Mouse (Mus musculus) R1 (cell line): ENCODE measurements around the gene Gli2.

Experiments used
- DNase-seq: peaks from one replicate; pipeline ENCODE4 v3.0.0-alpha.2; 2018; ENCODE audit warnings: low read depth, low spot score

The Gli2 gene

DNA sequence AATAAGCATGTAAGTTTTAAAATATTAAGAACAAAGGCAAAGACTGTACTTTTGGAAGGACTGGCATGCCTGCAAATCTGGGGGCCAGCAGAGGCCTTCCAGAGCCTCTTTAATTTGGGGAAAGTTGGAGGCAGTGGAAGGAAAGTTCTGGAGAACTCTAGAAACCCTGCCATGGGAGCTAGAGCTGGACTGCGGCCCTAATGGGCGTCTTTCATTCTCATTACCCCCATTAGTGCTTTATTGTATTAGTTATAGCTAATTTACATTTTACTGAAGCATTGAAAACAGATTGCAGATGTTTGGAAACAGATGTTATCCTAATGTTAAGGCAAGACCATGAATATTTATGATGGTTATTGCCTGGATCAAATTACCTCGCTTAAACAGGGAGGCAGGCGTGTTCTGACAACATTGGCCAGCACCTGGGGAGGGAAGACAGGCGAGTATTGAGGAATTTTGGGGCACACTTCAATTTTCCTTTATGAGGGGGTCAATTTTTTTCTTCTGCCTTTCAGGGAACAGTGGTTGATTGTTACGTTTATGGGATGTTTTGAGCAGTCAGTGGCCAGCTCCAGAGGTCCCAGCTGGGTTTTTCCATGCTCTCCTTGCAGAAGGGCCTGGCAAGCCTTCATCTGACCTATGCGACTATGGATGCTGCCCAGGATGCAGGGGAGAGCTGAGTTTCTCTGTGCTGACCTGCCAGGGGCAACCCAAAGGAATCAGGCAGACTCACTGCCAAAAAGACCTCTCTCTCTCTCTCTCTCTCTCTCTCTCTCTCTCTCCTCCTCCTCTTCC is 253.9 kb downstream of the Gli2 start:
- DNase-seq: no peak

- DNase-seq: no peak
These were observed 257.8 kb downstream of the Gli2 start for GRCm38 (mm10) chr1:118795415-118796167.

DNA sequence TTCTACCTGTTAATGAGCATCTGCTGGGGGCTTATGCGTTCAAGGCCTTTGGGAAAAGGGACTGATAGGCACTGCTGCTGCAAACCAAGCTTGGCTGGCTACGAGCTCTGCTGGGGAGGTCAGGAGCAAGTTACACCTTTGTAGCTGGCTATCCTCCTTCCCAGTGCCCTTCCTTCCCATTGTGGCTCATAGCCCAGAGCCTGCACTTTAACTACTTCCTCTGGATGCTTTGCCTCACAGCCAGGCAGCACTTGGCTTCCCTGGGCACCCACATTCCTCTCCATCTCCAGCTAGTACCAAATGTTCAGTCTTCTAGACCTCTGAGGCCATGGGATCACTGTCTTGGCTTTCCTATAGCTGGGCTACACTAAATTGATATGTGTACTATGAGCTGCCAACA is 263.5 kb downstream of the Gli2 start:
- DNase-seq: no peak

DNA sequence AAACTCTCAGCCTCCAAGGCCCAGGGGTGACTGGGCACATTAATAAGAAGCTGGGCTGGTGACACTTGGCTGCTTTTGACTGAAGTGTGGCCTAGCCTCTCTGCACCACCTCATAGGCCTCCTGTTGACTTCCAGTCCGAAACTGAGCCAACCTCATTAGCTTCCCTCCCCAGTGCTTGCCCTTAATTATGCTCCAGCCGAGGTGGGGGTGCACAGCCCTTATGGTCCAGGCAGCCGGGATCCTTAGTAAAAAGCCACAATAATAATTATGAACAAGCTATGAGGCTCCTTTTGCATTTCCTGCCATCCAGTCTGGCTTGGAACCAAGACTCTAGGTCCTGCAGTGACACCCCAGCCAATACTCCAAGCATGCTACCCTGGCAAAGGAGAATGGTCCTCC is 264.0 kb downstream of the Gli2 start:
- DNase-seq: no peak

- no peak for DNase-seq
These were observed 264.6 kb downstream of the Gli2 start for GRCm38 (mm10) chr1:118788813-118789212.

GRCm38 (mm10) chr1:118787486-118787885 is 265.9 kb downstream of the Gli2 start:
- no peak for DNase-seq
